Mouse (Mus musculus) erythroid progenitor cell, adult 5-6 weeks (primary cell): ENCODE measurements at regions not wholly inside any gene's neighbourhood (a gene's known extent, or its start where the extent isn't known, plus 50 kb on each side); places are given as distances from the start of the nearest gene placed in this dataset.
"Not testable (repeated sequence)": the region's sequence is repeated elsewhere in the genome, so short reads cannot be mapped to it uniquely, and the experiment has no call there.

Source experiments
- ATAC-seq: replicated peaks from 2 replicates; pipeline ENCODE4 v1.8.0; 2016; ENCODE audit warnings: moderate number of reproducible peaks, mild to moderate bottlenecking, moderate TSS enrichment, inconsistent platforms; ENCODE audit not compliant: poor library complexity, low FRiP score, severe bottlenecking

DNA sequence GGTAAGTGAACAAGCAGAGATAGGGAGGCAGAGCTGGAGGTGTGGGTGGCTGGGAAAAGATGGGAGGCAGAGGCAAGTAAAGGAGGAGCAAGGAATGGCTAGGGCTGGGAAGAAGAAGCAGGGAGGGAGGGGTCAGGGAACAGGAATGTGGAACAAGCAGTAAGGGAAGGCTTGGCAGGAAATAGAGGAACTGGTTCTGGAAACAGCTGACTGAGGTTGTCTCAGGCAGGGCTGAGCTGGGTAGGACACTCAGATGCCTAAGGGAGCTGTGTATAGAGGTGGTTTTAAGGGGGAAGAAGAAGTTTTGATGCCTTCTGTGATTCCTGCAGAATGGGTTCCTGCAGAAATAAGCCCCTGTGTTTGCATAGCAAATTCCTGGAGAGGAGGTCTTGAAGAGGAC lies 92.7 kb downstream of the Nucb2 start:
- no peak for ATAC-seq

DNA sequence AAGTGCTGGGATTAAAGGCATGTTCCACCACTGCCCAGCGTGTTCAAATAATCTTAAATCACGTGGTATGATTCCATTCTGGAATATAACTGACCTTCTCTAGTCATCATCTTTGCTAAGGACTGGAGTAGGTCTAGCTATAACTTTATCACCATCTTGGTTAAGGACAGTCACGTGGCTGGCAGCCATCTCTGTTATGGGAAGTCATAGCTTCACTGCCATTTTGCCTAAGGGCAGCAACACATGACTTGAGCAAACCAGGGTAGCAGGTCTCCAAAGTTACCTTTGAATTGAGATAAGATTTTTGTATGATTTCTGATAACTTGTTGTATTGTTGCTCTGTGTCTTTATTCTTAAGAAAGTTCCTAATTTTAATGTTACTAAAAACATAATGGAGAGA lies 96.2 kb downstream of the Nucb2 start:
- no peak for ATAC-seq

DNA sequence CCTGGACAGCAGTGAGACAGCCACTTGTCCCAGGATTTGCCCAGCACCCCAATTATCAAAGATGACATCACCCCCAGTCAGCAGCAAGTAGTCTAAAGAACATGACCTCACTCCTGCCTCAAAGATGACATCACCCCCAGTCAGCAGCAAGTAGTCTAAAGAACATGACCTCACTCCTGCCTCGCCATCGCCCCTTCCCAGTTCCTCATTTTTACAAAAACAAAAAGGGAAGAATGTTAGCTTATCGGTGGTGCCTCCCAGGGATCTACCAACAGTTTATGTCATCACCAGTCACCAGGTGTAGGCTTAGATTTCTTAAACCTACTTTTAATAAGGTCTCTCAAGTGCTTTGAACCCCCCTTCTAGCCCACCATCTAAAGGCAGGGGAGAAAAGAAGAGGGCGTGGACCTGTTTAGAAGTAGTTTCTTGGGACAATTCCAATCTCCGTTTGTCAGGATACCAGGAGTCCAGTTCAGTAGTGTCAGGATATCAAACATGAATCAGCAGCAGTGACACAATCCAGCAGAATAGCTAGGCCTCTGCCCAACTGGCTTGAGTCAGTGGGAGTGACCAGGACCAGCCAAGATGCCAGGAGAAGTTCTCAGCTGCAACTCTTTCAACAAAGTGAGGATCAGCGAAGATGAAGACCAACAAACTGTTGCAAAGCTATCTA lies 99.1 kb downstream of the Nucb2 start:
- no peak for ATAC-seq

DNA sequence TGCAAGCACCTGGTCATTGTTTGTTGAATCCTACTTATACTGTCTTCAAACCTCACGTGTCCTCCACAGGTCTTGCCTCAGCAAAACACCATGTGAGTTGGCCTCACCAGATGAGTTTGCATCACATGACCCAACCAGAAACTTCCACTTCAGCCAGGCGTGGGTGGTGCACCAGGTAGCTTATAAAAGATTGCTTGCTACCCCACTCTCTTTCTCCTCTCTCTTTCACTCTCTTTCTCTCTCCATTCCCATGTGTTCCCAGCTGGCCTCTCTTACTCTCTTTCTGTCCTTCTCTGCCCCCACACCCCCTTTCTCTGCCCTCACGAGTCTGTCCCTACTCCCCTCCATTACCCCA lies 99.6 kb downstream of the Nucb2 start:
- no peak for ATAC-seq

DNA sequence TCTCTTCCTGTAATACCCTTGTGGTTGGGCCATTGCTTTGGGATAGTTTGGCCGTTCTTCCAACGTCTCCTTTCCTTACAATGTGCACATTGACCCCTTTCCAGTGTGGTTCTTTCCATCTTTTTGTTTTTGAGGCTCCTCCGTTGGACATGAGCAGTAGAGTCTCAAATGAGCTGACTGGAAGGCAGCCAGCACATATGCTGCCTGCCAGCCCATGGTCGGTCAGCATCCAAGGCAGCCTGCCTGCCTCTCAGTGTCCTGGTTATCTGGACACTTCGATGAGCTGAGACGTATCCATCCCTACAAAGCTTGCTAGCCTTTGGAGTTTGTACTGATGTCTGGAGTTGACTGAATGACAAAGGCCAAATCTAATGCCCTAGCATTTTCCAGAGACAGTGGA lies 102.1 kb downstream of the Nucb2 start:
- ATAC-seq: no peak

DNA sequence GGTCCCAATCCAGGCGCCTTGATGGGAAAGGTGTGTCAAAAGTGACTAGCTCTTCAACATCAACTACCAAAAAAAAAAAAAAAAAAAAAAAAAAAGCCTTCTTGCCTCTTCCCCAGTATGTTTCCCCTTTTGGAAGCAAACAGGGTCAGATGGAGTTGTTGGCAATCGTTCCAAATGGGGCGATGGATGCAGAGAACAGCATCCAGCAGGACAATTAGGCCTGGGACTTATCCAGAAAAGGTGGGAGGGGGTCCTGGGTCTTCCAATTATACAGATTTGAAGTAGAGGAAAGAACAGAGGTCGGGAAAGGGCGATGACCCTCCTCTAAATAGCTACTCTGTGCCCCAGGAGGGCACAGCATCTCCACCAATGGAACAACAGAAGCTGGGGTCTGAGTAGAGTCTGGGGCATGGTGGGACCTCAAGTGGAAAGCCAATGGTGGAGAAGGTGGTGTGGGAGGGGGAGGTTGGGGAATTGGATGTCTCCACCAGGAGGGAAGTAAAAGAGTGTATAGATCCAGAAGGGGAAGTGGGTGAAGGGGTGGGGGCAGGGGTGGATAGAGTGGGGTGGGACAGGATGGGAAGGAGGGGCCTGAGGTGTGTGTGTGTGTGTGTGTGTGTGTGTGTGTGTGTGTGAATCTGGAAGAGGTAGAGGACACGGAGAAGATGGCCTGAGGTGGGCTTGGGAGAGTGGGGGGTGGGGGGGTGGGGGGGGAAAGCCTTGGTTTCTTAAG lies 102.7 kb downstream of the Nucb2 start:
- no peak for ATAC-seq

DNA sequence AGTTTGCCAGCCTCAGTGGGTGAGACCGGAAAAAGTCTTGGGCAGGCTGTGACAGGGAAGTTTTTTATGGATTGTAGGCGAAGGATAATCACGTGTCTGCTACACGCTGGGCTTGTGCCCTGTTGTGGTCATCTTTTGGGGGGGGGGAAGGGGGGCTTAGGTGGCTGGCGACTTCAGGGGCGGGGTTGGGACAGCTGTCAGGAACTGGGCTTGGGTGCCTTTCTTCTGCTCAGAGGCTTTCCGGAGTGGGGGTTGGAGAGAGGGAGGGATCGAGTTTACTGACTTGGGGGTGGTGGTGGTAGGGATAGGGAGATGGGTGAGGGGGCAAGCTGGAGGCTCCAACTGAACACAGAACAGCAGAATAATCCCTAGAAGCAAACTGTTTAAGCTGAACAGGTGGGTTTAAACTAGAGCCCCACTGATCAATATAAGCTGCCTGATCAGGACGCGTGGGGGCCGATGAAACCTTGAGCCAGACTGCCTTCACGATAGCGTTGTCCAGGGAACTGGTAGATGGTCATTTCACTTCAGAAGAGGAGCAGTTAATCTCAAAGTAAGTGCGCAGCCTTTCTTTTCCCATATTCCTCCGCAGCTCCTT lies 103.6 kb downstream of the Nucb2 start:
- no peak for ATAC-seq

DNA sequence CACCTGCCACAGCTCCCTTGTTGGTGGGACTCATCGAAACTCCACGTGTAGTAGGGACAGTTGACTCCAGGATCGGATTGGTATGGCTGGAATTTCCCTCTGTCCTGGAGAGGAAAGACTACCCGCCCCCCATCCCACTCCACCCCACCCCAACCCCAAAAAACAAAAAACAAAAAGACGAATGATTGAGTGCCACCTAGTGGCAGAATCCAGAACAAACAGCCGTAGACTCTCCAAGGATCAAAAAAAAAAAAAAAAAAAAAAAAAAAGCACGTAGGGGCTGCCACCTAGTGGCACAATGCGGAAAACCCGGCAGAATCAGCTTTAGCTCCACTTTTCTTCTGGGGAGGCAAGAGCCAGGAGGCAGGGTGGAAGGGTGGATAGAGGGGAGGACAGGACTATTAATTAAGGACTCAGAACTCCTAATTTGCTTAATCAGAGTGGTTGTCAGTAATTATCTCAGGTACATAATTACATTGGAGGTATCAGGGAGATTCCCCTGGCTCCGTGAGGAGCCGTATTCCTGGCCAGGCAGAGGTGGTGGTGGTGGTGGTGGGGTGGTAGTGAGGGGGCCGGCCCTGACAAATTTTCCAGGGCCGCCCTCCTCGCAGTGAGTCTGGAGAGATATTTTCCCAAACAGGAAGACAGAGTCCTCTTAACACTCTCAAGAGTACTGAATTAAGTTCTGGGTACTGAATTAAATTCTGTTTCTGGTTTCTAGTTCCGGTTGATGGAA lies 104.3 kb downstream of the Nucb2 start:
- ATAC-seq: 0 out of 2 replicates have a peak, but pooled peaks have one; percentile 30

DNA sequence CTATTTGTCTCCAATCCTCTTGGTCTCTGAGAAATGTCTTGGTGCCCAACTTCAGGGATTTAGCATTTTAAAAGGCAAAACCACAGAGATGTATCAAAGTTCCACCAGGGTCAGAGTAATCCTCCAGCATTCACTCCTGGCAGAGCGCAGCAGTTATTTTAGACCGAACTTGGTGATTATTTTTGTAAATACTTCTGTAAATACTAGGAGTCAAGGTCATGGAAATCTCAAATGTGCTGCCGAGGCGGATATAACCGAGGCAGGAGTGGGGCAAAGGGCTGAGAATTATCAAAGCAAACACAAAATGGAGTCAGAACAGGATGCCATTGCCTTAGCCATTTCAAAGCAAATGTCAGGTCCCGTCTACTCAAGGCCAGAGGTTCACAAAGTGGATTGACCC lies 105.2 kb downstream of the Nucb2 start:
- ATAC-seq: no peak

DNA sequence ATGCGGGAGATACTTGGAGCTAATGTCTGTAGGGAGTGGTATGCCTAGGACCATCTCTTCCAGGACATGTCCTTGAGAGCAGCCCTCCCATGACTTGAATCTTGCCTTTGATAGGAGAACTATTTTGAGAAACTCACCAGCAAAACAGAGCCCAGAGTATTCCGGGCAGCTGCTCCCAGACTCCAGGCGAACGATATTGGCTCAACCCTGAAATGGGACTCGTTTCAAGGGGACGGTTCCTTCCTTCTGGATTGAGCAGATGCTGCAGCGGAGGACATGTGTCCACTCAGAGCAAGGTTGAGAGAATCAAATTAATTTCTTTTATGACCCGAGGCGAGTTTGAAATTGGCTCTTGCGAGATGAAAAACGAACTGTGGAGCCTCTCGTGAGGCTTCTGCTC lies 105.7 kb downstream of the Nucb2 start:
- ATAC-seq: no peak

DNA sequence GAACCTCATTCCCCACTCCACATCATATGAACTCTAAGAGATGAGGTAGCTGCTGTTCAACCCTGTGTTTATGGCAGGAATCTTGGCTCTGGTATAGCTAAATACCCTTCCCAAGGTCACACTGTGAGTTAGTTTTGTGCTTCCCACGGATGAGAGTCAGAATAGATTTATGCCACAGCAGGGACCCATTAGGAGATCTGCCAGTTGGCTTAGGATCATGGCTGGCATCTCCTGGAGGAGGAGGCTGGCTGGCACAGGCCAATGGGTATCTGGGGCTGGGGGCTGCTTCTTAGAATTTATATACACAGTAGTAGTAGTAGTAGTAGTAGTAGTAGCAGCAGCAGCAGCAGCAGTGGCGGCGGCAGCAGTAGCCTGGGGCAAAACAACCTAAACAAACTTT lies 111.8 kb downstream of the Nucb2 start:
- no peak for ATAC-seq

DNA sequence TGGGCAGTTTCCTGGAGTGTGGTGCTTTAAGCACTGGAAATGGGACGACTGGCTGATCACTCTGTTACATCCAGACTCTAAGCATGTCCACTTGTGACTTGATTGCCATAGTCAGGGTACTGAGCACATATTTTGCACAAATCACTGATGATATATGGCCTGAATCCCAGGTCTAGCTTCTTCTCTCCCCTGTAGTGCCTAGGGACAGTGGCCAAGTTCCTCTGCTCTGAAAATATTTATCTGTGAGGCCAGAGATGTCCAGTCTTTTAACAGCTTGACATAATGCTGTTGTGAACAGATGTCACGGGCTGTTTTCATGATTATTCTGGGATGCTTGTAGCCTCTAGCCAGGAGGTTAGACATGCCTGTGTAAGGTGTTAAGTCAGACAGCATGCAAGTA lies 115.5 kb downstream of the Nucb2 start:
- no peak for ATAC-seq

DNA sequence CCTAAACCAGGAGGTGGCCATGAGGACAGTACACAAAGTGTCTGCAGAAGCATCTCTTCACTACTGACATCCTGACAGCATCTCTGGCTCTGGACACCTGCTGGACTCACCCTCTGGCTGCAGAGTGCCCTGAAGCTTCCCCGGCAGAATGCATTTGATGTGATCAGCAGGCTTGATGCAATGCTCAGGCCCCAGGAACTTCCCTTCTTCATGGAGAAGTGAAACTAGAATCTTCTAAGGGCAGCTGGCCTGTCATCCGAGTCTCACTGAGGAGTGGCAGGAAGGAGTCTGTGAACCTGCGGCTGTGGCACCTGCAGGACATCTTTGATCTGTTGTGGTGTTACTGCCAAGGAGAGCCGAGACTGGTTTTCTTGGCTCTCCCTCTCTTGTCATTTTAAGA lies 116.2 kb downstream of the Nucb2 start:
- no peak for ATAC-seq

DNA sequence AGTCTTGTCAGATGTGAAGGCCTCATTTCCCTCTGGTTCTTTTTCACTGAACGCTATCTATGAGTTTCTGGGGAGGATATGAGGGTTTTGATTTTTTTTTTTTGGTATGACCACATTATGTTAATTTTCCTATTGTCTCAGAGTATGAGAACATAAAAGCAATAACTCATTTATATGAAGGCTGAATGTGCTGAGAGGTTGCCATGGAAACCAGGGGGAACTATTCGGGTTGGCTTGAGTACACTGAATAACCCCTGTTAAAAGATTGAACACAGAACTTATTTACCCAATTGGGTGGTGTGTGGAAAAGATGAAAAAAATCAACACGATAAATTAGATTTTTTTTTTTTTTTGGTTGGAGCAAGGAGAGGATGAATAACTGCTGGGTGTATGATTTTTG lies 129.0 kb downstream of the Nucb2 start:
- no peak for ATAC-seq

DNA sequence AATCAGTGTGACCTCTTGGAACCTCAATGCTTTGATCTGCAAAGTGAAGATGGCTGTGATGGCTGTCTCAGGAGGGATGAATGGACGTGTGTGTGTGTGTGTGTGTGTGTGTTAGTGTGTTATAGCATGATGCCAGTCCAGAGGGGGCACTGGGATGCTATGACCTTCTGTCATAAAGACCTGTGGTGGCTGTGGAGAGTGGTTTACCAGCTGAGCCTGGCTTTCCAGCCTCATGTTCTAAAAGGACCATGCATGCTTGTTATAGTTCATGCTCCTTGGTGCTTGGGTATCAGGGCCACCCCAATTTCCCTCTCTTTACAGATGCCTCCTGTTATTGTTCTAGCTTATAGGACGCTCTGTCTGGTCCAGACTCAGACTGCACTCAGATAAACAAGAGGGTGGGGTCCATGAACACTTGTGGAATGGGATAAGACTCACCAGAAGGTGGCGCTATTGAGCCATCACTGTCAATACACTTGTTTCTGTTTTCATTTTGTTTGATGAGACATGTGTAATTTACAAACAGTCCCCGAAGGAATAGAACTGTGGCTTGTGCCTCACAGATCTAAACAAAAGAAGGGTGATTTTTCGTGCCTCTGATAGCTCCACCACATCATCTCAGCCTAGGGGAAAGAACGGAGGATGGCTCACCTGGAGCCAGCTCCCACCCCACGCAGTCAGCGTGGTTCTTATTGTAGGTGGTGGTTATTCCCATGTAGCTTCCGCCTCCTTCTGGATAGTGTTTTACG lies 140.9 kb downstream of the Nucb2 start:
- no peak for ATAC-seq

DNA sequence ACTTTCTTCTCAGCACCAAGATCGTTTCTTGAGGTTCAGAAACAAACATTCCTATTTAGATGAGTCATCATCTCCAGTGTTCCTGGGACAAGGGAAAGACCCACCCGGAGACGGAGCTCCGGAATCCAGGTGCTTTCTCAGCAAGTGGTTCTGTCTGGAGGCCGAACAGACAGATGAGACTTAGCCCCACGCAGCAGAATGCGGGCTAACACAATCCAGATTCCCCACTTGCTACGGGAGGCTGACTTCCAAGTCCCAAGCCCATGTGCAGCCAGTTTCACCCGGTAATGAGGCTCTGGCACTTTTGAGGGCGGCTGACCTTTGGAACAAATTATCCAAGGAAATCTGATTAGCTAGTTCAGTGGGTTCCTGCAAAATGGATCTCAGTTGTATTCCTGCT lies 150.3 kb downstream of the Nucb2 start:
- no peak for ATAC-seq

DNA sequence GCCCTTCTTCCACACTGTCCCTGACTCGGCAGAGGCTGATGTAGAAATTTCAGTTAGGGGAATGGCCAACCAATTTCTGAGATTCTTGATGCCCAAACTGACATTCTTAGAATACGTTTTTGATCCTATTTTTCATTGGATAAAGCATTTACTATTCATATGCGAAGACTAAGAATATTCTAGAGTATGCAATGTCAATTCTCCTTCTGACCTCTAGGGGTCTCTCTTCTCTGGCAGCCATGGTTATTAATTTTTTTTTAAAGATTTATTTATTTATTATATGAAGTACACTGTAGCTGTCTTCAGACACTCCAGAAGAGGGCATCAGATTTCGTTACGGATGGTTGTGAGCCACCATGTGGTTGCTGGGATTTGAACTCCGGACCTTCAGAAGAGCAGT lies 152.9 kb downstream of the Nucb2 start:
- not testable (repeated sequence) for ATAC-seq

DNA sequence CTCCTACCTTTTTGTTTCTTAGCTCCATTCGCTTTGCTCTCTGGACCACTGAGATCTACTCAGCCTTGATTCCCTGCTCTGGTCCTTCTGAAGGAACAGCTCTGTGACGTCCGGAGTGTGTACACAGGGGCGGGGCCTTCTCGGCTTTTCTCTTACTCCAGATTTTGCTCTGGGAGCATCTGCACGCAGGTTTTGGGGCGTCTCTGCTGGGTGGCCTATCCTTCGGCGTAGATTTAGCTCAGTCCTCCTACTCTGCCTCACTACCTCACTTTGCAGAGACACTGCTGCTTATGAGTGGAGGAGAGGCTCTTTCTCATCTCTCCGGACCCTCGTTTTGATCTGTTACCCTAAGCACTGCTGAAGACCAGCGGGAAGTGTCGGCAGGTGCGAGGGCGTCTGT lies 161.4 kb downstream of the Nucb2 start:
- ATAC-seq: no peak

DNA sequence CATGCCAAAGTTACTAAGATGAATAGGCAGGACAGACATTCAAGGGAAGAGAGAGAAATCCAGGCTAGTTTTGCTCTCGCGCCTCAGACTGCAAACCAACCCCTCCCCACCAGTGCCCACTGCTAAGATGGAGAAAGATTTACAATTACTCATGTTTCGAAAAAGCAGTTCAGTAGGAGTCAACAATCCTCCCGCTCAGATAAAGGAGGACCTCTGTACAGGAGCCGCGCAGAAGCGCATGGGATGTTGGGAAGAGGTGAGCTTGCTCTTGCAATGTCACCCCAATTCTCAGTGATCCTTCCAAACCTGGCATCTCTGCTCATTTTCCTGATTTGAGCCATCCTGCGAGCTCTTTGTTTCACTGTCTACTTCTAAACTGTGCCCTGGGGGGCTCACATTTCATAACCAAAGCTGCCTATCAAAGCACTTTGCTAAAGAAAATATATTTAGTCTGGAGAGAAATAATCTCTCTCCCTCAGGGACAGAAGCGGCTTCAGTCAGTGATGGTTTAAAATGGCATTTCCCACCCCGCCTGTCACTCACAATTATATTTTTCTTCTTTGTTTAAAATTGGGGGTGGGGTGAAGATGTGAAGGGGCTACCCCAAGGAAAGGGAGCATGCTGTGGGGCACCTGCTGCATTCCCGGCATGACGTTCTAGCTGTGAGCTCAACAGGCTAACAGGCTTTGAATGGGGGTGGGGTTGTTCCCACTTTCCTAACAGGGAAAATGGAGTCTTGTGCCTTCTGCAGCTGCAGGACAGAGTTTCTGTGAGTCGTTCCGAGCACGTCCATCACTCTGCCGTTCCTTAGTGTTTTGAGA lies 170.2 kb downstream of the Nucb2 start:
- ATAC-seq: no peak
